Mouse (Mus musculus): ENCODE data around the gene Teddm1b. TPM values are rescaled to one million over a fixed set of nuclear protein-coding genes. Genes with fewer than 3 reads are reported as not detected.
A peak's percentile ranks its signal among the peaks of the same experiment; 100 is the strongest.
"Not testable (repeated sequence)": the region's sequence is repeated elsewhere in the genome, so short reads cannot be mapped to it uniquely, and the experiment has no call there.

The Teddm1b gene
- total and polyA plus RNA-seq, 3 experiments = 0.05 to 0.30 TPM; not detected in 1

GRCm38 (mm10) chr1:153846867-153847266 is 27.3 kb upstream of the Teddm1b start:
- ATAC-seq (ENCODE audit: extremely low read depth, insufficient number of reproducible peaks, low FRiP score, poor library complexity, severe bottlenecking) (no peak; the same call in 1 of the 2 replicates), DNase-seq (ENCODE audit: low spot score) (peak; percentile 31)
- H3K9me3 ChIP-seq (replicated peaks) = no peaks in the 10 kb centered on the region
- TF ChIP-seq POLR2AphosphoS5 (IDR thresholded peaks at IDR 0.05; ENCODE audit: insufficient replicate concordance, low read depth, low read length) (no peak), CTCF (IDR thresholded peaks at IDR 0.05; ENCODE audit: low read depth, low read length) (peak; percentile 40; the same call in 1 of the 2 replicates)
- no peaks in the 10 kb centered on the region for H3K36me3 ChIP-seq (replicated peaks)
- no peaks in the 10 kb centered on the region; the same call in 1 of the 2 replicates for H3K4me1 ChIP-seq (ENCODE audit: insufficient read depth, low read depth, low read length)
- no peaks in the 10 kb centered on the region for H3K27me3 ChIP-seq (ENCODE audit: insufficient read depth, low read length)
- no peak overlapping the region for H3K4me3 ChIP-seq (ENCODE audit: low read depth, low read length)

GRCm38 (mm10) chr1:153852696-153853095 is 21.4 kb upstream of the Teddm1b start:
- not testable (repeated sequence) for DNase-seq (ENCODE audit: low spot score); H3K4me3 ChIP-seq (ENCODE audit: low read depth, low read length); ATAC-seq (ENCODE audit: extremely low read depth, insufficient number of reproducible peaks, low FRiP score, poor library complexity, severe bottlenecking); H3K4me1 ChIP-seq (ENCODE audit: insufficient read depth, low read depth, low read length); H3K36me3 ChIP-seq (replicated peaks); H3K9me3 ChIP-seq (replicated peaks); H3K27me3 ChIP-seq (ENCODE audit: insufficient read depth, low read length)

GRCm38 (mm10) chr1:153855946-153856345 is 18.2 kb upstream of the Teddm1b start:
- H3K4me1 ChIP-seq (ENCODE audit: insufficient read depth, low read depth, low read length) = no peaks in the 10 kb centered on the region
- no peaks in the 10 kb centered on the region for H3K9me3 ChIP-seq (replicated peaks)
- ATAC-seq (ENCODE audit: extremely low read depth, insufficient number of reproducible peaks, low FRiP score, poor library complexity, severe bottlenecking) (no peak), DNase-seq (ENCODE audit: low spot score) (no peak)
- H3K27me3 ChIP-seq (ENCODE audit: insufficient read depth, low read length) = no peaks in the 10 kb centered on the region; the same call in 1 of the 2 replicates
- no peaks in the 10 kb centered on the region for H3K36me3 ChIP-seq (replicated peaks)
- no peak overlapping the region for H3K4me3 ChIP-seq (ENCODE audit: low read depth, low read length)
- no peak for TF ChIP-seq GATA2 (IDR thresholded peaks at IDR 0.05; ENCODE audit: borderline replicate concordance, low read depth, low read length)
- no peak for TF ChIP-seq POLR2AphosphoS5 (IDR thresholded peaks at IDR 0.05; ENCODE audit: insufficient replicate concordance, low read depth, low read length)
- TF ChIP-seq TAL1 (conservative IDR thresholded peaks at IDR 0.05; ENCODE audit: low read depth, low read length) = no peak
- TF ChIP-seq CTCF (IDR thresholded peaks at IDR 0.05; ENCODE audit: low read depth, low read length) = no peak
- no peak for TF ChIP-seq GATA1 (IDR thresholded peaks at IDR 0.05; ENCODE audit: borderline replicate concordance, low read length)

GRCm38 (mm10) chr1:153880391-153880790 is 6.2 kb downstream of the Teddm1b start:
- not testable (repeated sequence) for ATAC-seq (ENCODE audit: extremely low read depth, insufficient number of reproducible peaks, low FRiP score, poor library complexity, severe bottlenecking); H3K9me3 ChIP-seq (replicated peaks); DNase-seq (ENCODE audit: low spot score); H3K36me3 ChIP-seq (replicated peaks); H3K4me1 ChIP-seq (ENCODE audit: insufficient read depth, low read depth, low read length); H3K4me3 ChIP-seq (ENCODE audit: low read depth, low read length); H3K27me3 ChIP-seq (ENCODE audit: insufficient read depth, low read length)

- ATAC-seq (ENCODE audit: extremely low read depth, insufficient number of reproducible peaks, low FRiP score, poor library complexity, severe bottlenecking) (no peak), DNase-seq (ENCODE audit: low spot score) (no peak)
- no peaks in the 10 kb centered on the region for H3K36me3 ChIP-seq (replicated peaks)
- no peak for TF ChIP-seq CTCF (IDR thresholded peaks at IDR 0.05; ENCODE audit: low read depth, low read length)
- TF ChIP-seq TAL1 (conservative IDR thresholded peaks at IDR 0.05; ENCODE audit: low read depth, low read length) = no peak
- H3K4me1 ChIP-seq (ENCODE audit: insufficient read depth, low read depth, low read length) = no peaks in the 10 kb centered on the region
- no peak overlapping the region for H3K4me3 ChIP-seq (ENCODE audit: low read depth, low read length)
- peaks cover 6% of the 10 kb centered on the region for H3K27me3 ChIP-seq (ENCODE audit: insufficient read depth, low read length)
- H3K9me3 ChIP-seq (replicated peaks) = no peaks in the 10 kb centered on the region
Measured at GRCm38 (mm10) chr1:153886024-153886633, 12.0 kb downstream of the Teddm1b start.

GRCm38 (mm10) chr1:153890121-153890520 is 16.0 kb downstream of the Teddm1b start:
- Histone ChIP-seq H3K36me3 (replicated peaks) (no peaks in the 10 kb centered on the region), H3K4me1 (ENCODE audit: insufficient read depth, low read depth, low read length) (no peaks in the 10 kb centered on the region), H3K27me3 (ENCODE audit: insufficient read depth, low read length) (peaks cover 19% of the 10 kb centered on the region), H3K9me3 (replicated peaks) (no peaks in the 10 kb centered on the region), H3K4me3 (ENCODE audit: low read depth, low read length) (no peak overlapping the region)
- ATAC-seq (ENCODE audit: extremely low read depth, insufficient number of reproducible peaks, low FRiP score, poor library complexity, severe bottlenecking) (no peak), DNase-seq (ENCODE audit: low spot score) (no peak)
- no peak for TF ChIP-seq GATA2 (IDR thresholded peaks at IDR 0.05; ENCODE audit: borderline replicate concordance, low read depth, low read length)
- TF ChIP-seq CTCF (IDR thresholded peaks at IDR 0.05; ENCODE audit: low read depth, low read length) = no peak
- no peak for TF ChIP-seq GATA1 (IDR thresholded peaks at IDR 0.05; ENCODE audit: borderline replicate concordance, low read length)
- no peak for TF ChIP-seq TAL1 (conservative IDR thresholded peaks at IDR 0.05; ENCODE audit: low read depth, low read length)
- no peak for TF ChIP-seq POLR2AphosphoS5 (IDR thresholded peaks at IDR 0.05; ENCODE audit: insufficient replicate concordance, low read depth, low read length)

GRCm38 (mm10) chr1:153891442-153891841 is 17.3 kb downstream of the Teddm1b start, which contains the start of gene Teddm1a:
TSS of gene Teddm1a (plus strand) at chr1:153891742.
- H3K27me3 ChIP-seq (ENCODE audit: insufficient read depth, low read length) = peaks cover 18% of the 10 kb centered on the region
- no peaks in the 10 kb centered on the region for H3K36me3 ChIP-seq (replicated peaks)
- ATAC-seq (ENCODE audit: extremely low read depth, insufficient number of reproducible peaks, low FRiP score, poor library complexity, severe bottlenecking) (no peak), DNase-seq (ENCODE audit: low spot score) (no peak)
- H3K9me3 ChIP-seq (replicated peaks) = no peaks in the 10 kb centered on the region
- no peak within 1 kb of the TSS for H3K4me3 ChIP-seq (ENCODE audit: low read depth, low read length)
- TF ChIP-seq TAL1 (conservative IDR thresholded peaks at IDR 0.05; ENCODE audit: low read depth, low read length) = no peak
- no peak for TF ChIP-seq GATA1 (IDR thresholded peaks at IDR 0.05; ENCODE audit: borderline replicate concordance, low read length)
- TF ChIP-seq POLR2AphosphoS5 (IDR thresholded peaks at IDR 0.05; ENCODE audit: insufficient replicate concordance, low read depth, low read length) = no peak
- no peak for TF ChIP-seq CTCF (IDR thresholded peaks at IDR 0.05; ENCODE audit: low read depth, low read length)
- no peak for TF ChIP-seq GATA2 (IDR thresholded peaks at IDR 0.05; ENCODE audit: borderline replicate concordance, low read depth, low read length)
- H3K4me1 ChIP-seq (ENCODE audit: insufficient read depth, low read depth, low read length) = no peaks in the 10 kb centered on the region
